Mouse (Mus musculus): ENCODE measurements around the gene Pla1a. TPM values are rescaled to one million over a fixed set of nuclear protein-coding genes. Genes with fewer than 3 reads are reported as not detected.

The Pla1a gene
- polyA plus RNA-seq, 1 experiment: 4.7 TPM

DNA sequence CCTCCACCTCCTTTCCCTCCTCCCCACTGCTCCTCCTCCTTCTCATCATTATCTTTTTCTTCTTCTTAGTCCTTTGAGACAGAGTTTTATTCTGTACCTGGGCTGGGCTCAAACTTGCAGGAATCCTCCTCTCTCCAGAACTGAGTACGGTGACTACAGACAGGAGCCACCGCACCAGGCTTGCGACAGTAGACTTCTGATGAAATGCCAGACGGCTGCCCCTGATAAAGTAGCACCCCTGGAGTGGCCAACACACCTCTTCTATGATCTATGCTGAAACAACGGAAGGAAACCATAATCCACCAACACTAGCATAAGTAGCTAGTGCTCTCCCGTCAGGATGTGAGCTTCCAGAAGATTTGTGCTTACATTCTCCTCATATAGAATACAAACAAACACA is 45.6 kb downstream of the Pla1a start:
- Histone ChIP-seq H3K4me3 (ENCODE audit: control insufficient read depth, low read depth, low read length) (no peak overlapping the region), H3K4me1 (ENCODE audit: control insufficient read depth, insufficient read depth, low read length) (no peaks in the 10 kb centered on the region; the same call in 1 of the 2 replicates), H3K36me3 (ENCODE audit: control insufficient read depth, insufficient read depth, low read length) (no peaks in the 10 kb centered on the region), H3K27ac (ENCODE audit: control insufficient read depth, insufficient read depth, low read depth, low read length) (no peak overlapping the region), H3K27me3 (ENCODE audit: control insufficient read depth, insufficient read depth, low read length) (no peaks in the 10 kb centered on the region)
- TF ChIP-seq CTCF (IDR thresholded peaks at IDR 0.05; ENCODE audit: control insufficient read depth, insufficient read depth, insufficient replicate concordance, low read depth, low read length) (no peak), POLR2A (IDR thresholded peaks at IDR 0.05; ENCODE audit: control insufficient read depth, low read depth, low read length) (no peak)

- TF ChIP-seq CTCF (IDR thresholded peaks at IDR 0.05; ENCODE audit: control insufficient read depth, insufficient read depth, insufficient replicate concordance, low read depth, low read length): no peak
- H3K36me3 ChIP-seq (ENCODE audit: control insufficient read depth, insufficient read depth, low read length): no peaks in the 10 kb centered on the region
- no peak overlapping the region for H3K27ac ChIP-seq (ENCODE audit: control insufficient read depth, insufficient read depth, low read depth, low read length)
- H3K4me1 ChIP-seq (ENCODE audit: control insufficient read depth, insufficient read depth, low read length): no peaks in the 10 kb centered on the region
- no peaks in the 10 kb centered on the region for H3K27me3 ChIP-seq (ENCODE audit: control insufficient read depth, insufficient read depth, low read length)
- no peak overlapping the region for H3K4me3 ChIP-seq (ENCODE audit: control insufficient read depth, low read depth, low read length)
Observed at GRCm38 (mm10) chr16:38385700-38386099, 47.2 kb downstream of the Pla1a start.

DNA sequence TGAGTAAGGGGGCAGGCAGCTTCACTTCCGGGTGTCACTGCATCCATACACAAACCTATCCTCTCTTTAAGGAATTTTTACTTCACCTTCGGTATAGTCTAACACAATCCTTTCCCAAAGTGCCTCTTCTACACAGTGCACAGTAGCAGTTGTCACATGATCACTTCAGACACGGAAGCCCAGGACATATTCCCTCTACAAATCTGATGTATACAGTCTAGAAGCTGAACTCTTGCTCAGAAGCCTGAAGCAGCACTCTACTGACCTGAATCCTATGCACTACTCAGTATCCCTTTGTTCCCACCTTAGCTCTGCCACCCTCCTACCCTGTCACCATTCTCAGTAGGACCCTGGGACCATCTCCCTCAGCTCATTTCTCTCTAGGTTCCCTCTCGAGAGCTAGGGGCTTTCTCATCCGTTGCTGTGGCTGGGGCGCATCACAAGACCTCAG is 47.7 kb downstream of the Pla1a start:
- no peak overlapping the region for H3K4me3 ChIP-seq (ENCODE audit: control insufficient read depth, low read depth, low read length)
- no peaks in the 10 kb centered on the region for H3K36me3 ChIP-seq (ENCODE audit: control insufficient read depth, insufficient read depth, low read length)
- H3K27ac ChIP-seq (ENCODE audit: control insufficient read depth, insufficient read depth, low read depth, low read length): no peak overlapping the region
- TF ChIP-seq POLR2A (IDR thresholded peaks at IDR 0.05; ENCODE audit: control insufficient read depth, low read depth, low read length) (no peak), CTCF (IDR thresholded peaks at IDR 0.05; ENCODE audit: control insufficient read depth, insufficient read depth, insufficient replicate concordance, low read depth, low read length) (no peak)
- H3K27me3 ChIP-seq (ENCODE audit: control insufficient read depth, insufficient read depth, low read length): no peaks in the 10 kb centered on the region
- no peaks in the 10 kb centered on the region for H3K4me1 ChIP-seq (ENCODE audit: control insufficient read depth, insufficient read depth, low read length)

- Histone ChIP-seq H3K27ac (ENCODE audit: control insufficient read depth, insufficient read depth, low read depth, low read length) (no peak overlapping the region), H3K36me3 (ENCODE audit: control insufficient read depth, insufficient read depth, low read length) (no peaks in the 10 kb centered on the region), H3K27me3 (ENCODE audit: control insufficient read depth, insufficient read depth, low read length) (no peaks in the 10 kb centered on the region), H3K4me3 (ENCODE audit: control insufficient read depth, low read depth, low read length) (no peak overlapping the region), H3K4me1 (ENCODE audit: control insufficient read depth, insufficient read depth, low read length) (no peaks in the 10 kb centered on the region)
- TF ChIP-seq CTCF (IDR thresholded peaks at IDR 0.05; ENCODE audit: control insufficient read depth, insufficient read depth, insufficient replicate concordance, low read depth, low read length): no peak
- TF ChIP-seq POLR2A (IDR thresholded peaks at IDR 0.05; ENCODE audit: control insufficient read depth, low read depth, low read length): no peak
Observed at GRCm38 (mm10) chr16:38383683-38384082, 49.3 kb downstream of the Pla1a start.

GRCm38 (mm10) chr16:38379926-38380325 is 53.0 kb downstream of the Pla1a start:
- TF ChIP-seq CTCF (IDR thresholded peaks at IDR 0.05; ENCODE audit: control insufficient read depth, insufficient read depth, insufficient replicate concordance, low read depth, low read length): no peak
- TF ChIP-seq POLR2A (IDR thresholded peaks at IDR 0.05; ENCODE audit: control insufficient read depth, low read depth, low read length): no peak
- Histone ChIP-seq H3K27ac (ENCODE audit: control insufficient read depth, insufficient read depth, low read depth, low read length) (no peak overlapping the region), H3K4me3 (ENCODE audit: control insufficient read depth, low read depth, low read length) (no peak overlapping the region), H3K27me3 (ENCODE audit: control insufficient read depth, insufficient read depth, low read length) (no peaks in the 10 kb centered on the region), H3K36me3 (ENCODE audit: control insufficient read depth, insufficient read depth, low read length) (no peaks in the 10 kb centered on the region), H3K4me1 (ENCODE audit: control insufficient read depth, insufficient read depth, low read length) (no peaks in the 10 kb centered on the region; the same call in 1 of the 2 replicates)

GRCm38 (mm10) chr16:38379493-38379892 is 53.5 kb downstream of the Pla1a start:
- H3K27ac ChIP-seq (ENCODE audit: control insufficient read depth, insufficient read depth, low read depth, low read length): no peak overlapping the region
- TF ChIP-seq CTCF (IDR thresholded peaks at IDR 0.05; ENCODE audit: control insufficient read depth, insufficient read depth, insufficient replicate concordance, low read depth, low read length) (no peak), POLR2A (IDR thresholded peaks at IDR 0.05; ENCODE audit: control insufficient read depth, low read depth, low read length) (no peak)
- no peaks in the 10 kb centered on the region for H3K36me3 ChIP-seq (ENCODE audit: control insufficient read depth, insufficient read depth, low read length)
- no peak overlapping the region for H3K4me3 ChIP-seq (ENCODE audit: control insufficient read depth, low read depth, low read length)
- H3K4me1 ChIP-seq (ENCODE audit: control insufficient read depth, insufficient read depth, low read length): peaks cover 3% of the 10 kb centered on the region
- H3K27me3 ChIP-seq (ENCODE audit: control insufficient read depth, insufficient read depth, low read length): no peaks in the 10 kb centered on the region

- Histone ChIP-seq H3K4me1 (ENCODE audit: control insufficient read depth, insufficient read depth, low read length) (peaks cover 4% of the 10 kb centered on the region), H3K4me3 (ENCODE audit: control insufficient read depth, low read depth, low read length) (no peak overlapping the region), H3K27ac (ENCODE audit: control insufficient read depth, insufficient read depth, low read depth, low read length) (no peak overlapping the region), H3K36me3 (ENCODE audit: control insufficient read depth, insufficient read depth, low read length) (no peaks in the 10 kb centered on the region), H3K27me3 (ENCODE audit: control insufficient read depth, insufficient read depth, low read length) (no peaks in the 10 kb centered on the region)
- TF ChIP-seq CTCF (IDR thresholded peaks at IDR 0.05; ENCODE audit: control insufficient read depth, insufficient read depth, insufficient replicate concordance, low read depth, low read length) (no peak), POLR2A (IDR thresholded peaks at IDR 0.05; ENCODE audit: control insufficient read depth, low read depth, low read length) (no peak)
Observed at GRCm38 (mm10) chr16:38379088-38379487, 53.9 kb downstream of the Pla1a start.

GRCm38 (mm10) chr16:38378591-38378990 is 54.4 kb downstream of the Pla1a start:
- no peak overlapping the region for H3K27ac ChIP-seq (ENCODE audit: control insufficient read depth, insufficient read depth, low read depth, low read length)
- H3K4me1 ChIP-seq (ENCODE audit: control insufficient read depth, insufficient read depth, low read length): peaks cover 9% of the 10 kb centered on the region
- TF ChIP-seq POLR2A (IDR thresholded peaks at IDR 0.05; ENCODE audit: control insufficient read depth, low read depth, low read length) (no peak), CTCF (IDR thresholded peaks at IDR 0.05; ENCODE audit: control insufficient read depth, insufficient read depth, insufficient replicate concordance, low read depth, low read length) (no peak)
- no peak overlapping the region for H3K4me3 ChIP-seq (ENCODE audit: control insufficient read depth, low read depth, low read length)
- H3K27me3 ChIP-seq (ENCODE audit: control insufficient read depth, insufficient read depth, low read length): no peaks in the 10 kb centered on the region
- no peaks in the 10 kb centered on the region for H3K36me3 ChIP-seq (ENCODE audit: control insufficient read depth, insufficient read depth, low read length)
